Mouse (Mus musculus) G1E (cell line): ENCODE results near the gene Krt80. TPM values are rescaled to one million over a fixed set of nuclear protein-coding genes. Genes with fewer than 3 reads are reported as not detected.

Experiments
- ATAC-seq: 2 replicates; pipeline ENCODE4 v1.8.0; 2016; ENCODE audit warnings: mild to moderate bottlenecking; ENCODE audit not compliant: insufficient number of reproducible peaks, poor library complexity, low FRiP score, severe bottlenecking; ENCODE audit errors: extremely low read depth
- DNase-seq: peaks from one replicate; pipeline ENCODE4 v3.0.0; 2012; ENCODE audit warnings: low spot score
- H3K27me3 ChIP-seq: 2 replicates; pipeline ENCODE4 v1.6.1; 2012; ENCODE audit warnings: mild to moderate bottlenecking, low read length, inconsistent platforms; ENCODE audit not compliant: insufficient read depth
- H3K36me3 ChIP-seq: replicated peaks from 2 replicates; pipeline ENCODE3; 2012; ENCODE audit warnings: mild to moderate bottlenecking, inconsistent platforms
- H3K4me1 ChIP-seq: 2 replicates; pipeline ENCODE4 v1.6.1; 2012; ENCODE audit warnings: low read depth, low read length, inconsistent platforms, mixed read lengths; ENCODE audit not compliant: insufficient read depth
- H3K4me3 ChIP-seq: 2 replicates; pipeline ENCODE4 v1.5.1; 2012; ENCODE audit warnings: low read depth, mild to moderate bottlenecking, inconsistent platforms, low read length, moderate library complexity, mixed read lengths
- H3K9me3 ChIP-seq: replicated peaks from 2 replicates; pipeline ENCODE4 v1.6.1; 2012; ENCODE audit warnings: inconsistent platforms
- CTCF ChIP-seq: IDR thresholded peaks from 2 replicates; pipeline ENCODE4 v1.5.1; 2012; ENCODE audit warnings: low read depth, low read length, inconsistent platforms, mixed read lengths
- GATA1 ChIP-seq: IDR thresholded peaks from 2 replicates; pipeline ENCODE4 v1.6.1; 2012; ENCODE audit warnings: borderline replicate concordance, low read length, inconsistent platforms, mixed read lengths
- GATA2 ChIP-seq: IDR thresholded peaks from 2 replicates; pipeline ENCODE4 v1.6.1; 2012; ENCODE audit warnings: low read depth, low read length, inconsistent platforms, borderline replicate concordance
- POLR2AphosphoS5 ChIP-seq: IDR thresholded peaks from 2 replicates; pipeline ENCODE4 v1.6.1; 2012; ENCODE audit warnings: low read depth, low read length, inconsistent platforms; ENCODE audit not compliant: insufficient replicate concordance
- TAL1 ChIP-seq: conservative IDR thresholded peaks from 2 replicates; pipeline ENCODE4 v1.6.1; 2012; ENCODE audit warnings: low read depth, low read length, inconsistent platforms, mixed read lengths
- polyA plus RNA-seq: library from polyadenylated mRNA; stranded (reverse); fragments of >175 nt; gene quantifications from 2 replicates; pipeline ENCODE4 v1.2.3, GENCODE M21; 2012
- total RNA-seq, 2 experiments: library from RNA; stranded (forward) in 1 of 2; stranded (reverse) in 1 of 2; fragments of 200-1000 nt in 1 of 2; fragments of >200 nt in 1 of 2; fragmentation: Nextera tagmentation in 1 of 2; gene quantifications; 2 replicates each; pipeline ENCODE4 v1.2.3; 2014 to 2017

The Krt80 gene
- total and polyA plus RNA-seq, 3 experiments: 0.11 TPM; not detected in 2

DNA sequence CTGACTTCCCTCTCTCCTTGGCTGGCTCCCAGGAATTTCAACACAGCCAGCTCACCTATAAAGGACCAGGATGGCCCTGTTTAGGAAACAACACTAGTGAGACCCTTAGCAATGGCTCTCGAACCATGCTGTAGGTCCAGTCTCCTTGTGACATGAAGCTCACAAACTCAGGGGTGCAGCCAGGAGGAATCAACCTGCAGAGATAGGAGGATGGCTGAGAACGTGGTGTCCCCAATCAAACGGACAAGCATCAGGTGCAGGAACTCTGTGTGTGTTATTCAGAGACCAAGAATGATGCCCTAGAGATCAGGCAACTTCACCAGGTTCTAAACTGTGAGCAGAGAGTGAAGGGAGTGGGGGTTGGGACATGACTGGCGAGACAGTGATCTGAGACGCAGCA, 47.9 kb downstream of the Krt80 start:
- no peak for ATAC-seq
- Histone ChIP-seq H3K4me3 (no peak overlapping the region), H3K9me3 (peaks cover 37% of the 10 kb centered on the region), H3K4me1 (peaks cover 43% of the 10 kb centered on the region), H3K36me3 (no peaks in the 10 kb centered on the region), H3K27me3 (no peaks in the 10 kb centered on the region)
- TF ChIP-seq CTCF: no peak
- no peak for TF ChIP-seq GATA1
- TF ChIP-seq TAL1: no peak
- no peak for TF ChIP-seq POLR2AphosphoS5
- no peak for TF ChIP-seq GATA2
- DNase-seq: no peak

DNA sequence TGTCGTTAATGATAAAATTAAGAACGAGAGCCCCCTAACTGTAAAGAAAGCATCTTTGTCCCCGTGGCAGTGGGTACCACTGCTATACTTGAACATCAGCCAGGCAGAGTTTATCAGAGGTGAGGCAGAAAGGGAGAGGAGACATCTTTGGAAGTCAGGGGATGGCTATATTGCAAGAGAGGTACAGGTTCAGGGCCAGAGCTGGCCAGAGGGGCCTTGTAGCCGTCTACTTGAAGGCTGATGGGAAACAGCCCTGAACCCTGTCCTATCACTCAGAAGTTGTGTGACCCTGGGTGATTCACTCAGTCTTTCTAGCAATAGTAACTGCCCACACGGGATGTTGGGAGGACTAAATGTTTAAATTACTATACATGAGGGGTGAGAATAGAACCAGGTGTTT, 48.8 kb downstream of the Krt80 start:
- DNase-seq (no peak), ATAC-seq (no peak)
- H3K4me3 ChIP-seq: no peak overlapping the region
- H3K9me3 ChIP-seq: peaks cover 41% of the 10 kb centered on the region
- H3K4me1 ChIP-seq: peaks cover 43% of the 10 kb centered on the region
- TF ChIP-seq GATA1: no peak
- no peak for TF ChIP-seq CTCF
- no peak for TF ChIP-seq TAL1
- no peak for TF ChIP-seq GATA2
- TF ChIP-seq POLR2AphosphoS5: no peak
- H3K27me3 ChIP-seq: 0 out of 2 replicates have a peak, but pooled peaks cover 2% of the 10 kb centered on the region
- no peaks in the 10 kb centered on the region for H3K36me3 ChIP-seq

- Histone ChIP-seq H3K36me3 (no peaks in the 10 kb centered on the region), H3K4me1 (peaks cover 47% of the 10 kb centered on the region), H3K4me3 (no peak overlapping the region), H3K9me3 (peaks cover 40% of the 10 kb centered on the region), H3K27me3 (0 out of 2 replicates have a peak, but pooled peaks cover 2% of the 10 kb centered on the region)
- TF ChIP-seq POLR2AphosphoS5 (no peak), GATA1 (no peak), TAL1 (no peak; the same call in 1 of the 2 replicates), GATA2 (no peak), CTCF (no peak)
- ATAC-seq: peak; percentile 65
- DNase-seq: no peak
These were observed 49.3 kb downstream of the Krt80 start for GRCm38 (mm10) chr15:101320618-101321041.

DNA sequence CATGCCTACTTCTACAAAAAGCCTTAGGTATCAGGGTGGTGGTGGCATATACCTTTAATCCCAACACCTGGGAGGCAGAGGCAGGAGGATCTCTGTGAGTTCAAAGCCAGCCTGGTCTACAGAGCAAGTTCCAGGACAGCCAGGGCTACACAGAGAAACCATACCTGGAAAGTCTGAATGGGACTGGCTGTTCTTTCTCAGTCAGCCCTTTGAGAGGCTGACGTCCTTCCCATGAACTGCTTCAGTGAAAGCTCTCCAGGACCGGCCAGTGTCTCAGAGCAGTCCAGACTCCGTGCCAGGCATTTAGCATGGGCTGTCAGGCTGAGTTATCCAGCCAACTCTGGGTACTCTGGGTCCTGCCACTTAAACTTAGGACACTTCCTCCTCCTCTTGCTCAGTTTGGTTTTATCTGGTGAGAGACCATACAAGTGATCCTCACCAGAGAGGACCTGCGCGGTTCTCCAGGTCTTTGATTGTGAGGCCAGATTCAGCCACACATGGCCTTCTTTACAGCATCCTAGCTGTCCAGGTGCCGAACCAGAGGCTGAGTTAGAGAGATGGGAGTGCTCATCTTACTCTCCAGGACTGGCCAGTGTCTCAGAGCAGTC, 49.8 kb downstream of the Krt80 start:
- DNase-seq (no peak), ATAC-seq (no peak)
- Histone ChIP-seq H3K9me3 (peaks cover 39% of the 10 kb centered on the region), H3K4me1 (peaks cover 50% of the 10 kb centered on the region), H3K4me3 (no peak overlapping the region), H3K36me3 (no peaks in the 10 kb centered on the region), H3K27me3 (0 out of 2 replicates have a peak, but pooled peaks cover 2% of the 10 kb centered on the region)
- no peak for TF ChIP-seq TAL1
- no peak for TF ChIP-seq CTCF
- TF ChIP-seq GATA1: no peak
- no peak for TF ChIP-seq GATA2
- TF ChIP-seq POLR2AphosphoS5: no peak

DNA sequence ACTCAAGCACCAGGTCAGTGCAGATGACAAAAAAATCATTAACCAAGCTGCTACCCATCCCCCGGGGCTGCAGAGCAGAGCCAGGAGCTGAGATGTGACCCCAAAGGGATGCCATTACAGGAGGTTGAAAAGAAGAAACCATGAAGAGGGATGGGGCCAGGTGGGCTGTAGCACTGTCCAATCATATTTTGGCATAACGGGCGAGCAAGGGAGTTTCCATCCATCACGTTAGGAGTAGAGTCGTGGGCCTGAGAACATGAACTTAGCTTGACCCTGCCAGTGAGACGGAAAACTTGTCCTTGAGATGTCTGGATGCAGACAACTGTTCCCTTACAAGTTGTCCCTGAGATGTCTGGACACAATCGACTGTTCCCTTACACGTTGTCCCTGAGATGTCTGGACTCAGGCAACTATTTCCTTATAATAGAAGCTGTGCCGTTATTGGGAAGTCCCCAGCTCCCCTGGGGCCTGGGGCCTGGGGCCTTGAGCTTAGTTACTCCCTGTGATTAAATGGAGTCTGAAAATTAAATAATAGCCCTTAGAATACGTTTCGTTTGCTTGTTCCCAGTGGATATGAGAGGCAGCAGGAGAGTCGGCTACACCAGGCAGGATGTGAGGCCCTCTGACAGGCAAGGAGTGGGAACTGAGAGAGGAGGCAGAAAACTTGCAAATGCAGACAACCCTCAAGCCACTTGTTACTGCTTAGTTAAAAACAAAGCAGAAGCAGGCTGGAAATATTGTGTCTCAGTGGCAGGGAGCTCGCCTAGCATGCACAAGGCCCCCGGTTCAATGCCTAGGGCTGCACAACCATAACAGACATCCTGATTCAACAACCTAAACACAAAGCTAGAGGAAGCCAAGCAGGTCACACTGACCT, 50.8 kb downstream of the Krt80 start:
- TF ChIP-seq CTCF: no peak
- no peak for TF ChIP-seq GATA1
- TF ChIP-seq TAL1: no peak
- no peak for TF ChIP-seq GATA2
- TF ChIP-seq POLR2AphosphoS5: no peak
- peaks cover 45% of the 10 kb centered on the region for H3K9me3 ChIP-seq
- no peak for ATAC-seq
- no peaks in the 10 kb centered on the region for H3K36me3 ChIP-seq
- H3K27me3 ChIP-seq: 0 out of 2 replicates have a peak, but pooled peaks cover 2% of the 10 kb centered on the region
- no peak overlapping the region for H3K4me3 ChIP-seq
- DNase-seq: no peak
- peaks cover 50% of the 10 kb centered on the region for H3K4me1 ChIP-seq

GRCm38 (mm10) chr15:101317814-101318500, 52.0 kb downstream of the Krt80 start:
- H3K9me3 ChIP-seq: peaks cover 38% of the 10 kb centered on the region
- 0 out of 2 replicates have a peak, but pooled peaks cover 2% of the 10 kb centered on the region for H3K27me3 ChIP-seq
- H3K4me3 ChIP-seq: no peak overlapping the region
- TF ChIP-seq CTCF: no peak
- TF ChIP-seq GATA1: no peak
- no peak for TF ChIP-seq POLR2AphosphoS5
- no peak for TF ChIP-seq GATA2
- TF ChIP-seq TAL1: no peak
- peaks cover 50% of the 10 kb centered on the region for H3K4me1 ChIP-seq
- no peaks in the 10 kb centered on the region for H3K36me3 ChIP-seq
- DNase-seq: no peak
- no peak for ATAC-seq
